Mouse (Mus musculus) frontal cortex, postnatal 25 days (tissue): Measurements from ENCODE around the gene Phldb1.

ENCODE experiments used
- DNase-seq, 2 experiments: peaks; one replicate each; pipeline ENCODE4 v3.0.0; 2022; ENCODE audit warnings: low spot score in 2 of 2

The Phldb1 gene

GRCm38 (mm10) chr9:44726431-44727146 lies 8.4 kb downstream of the Phldb1 start:
- no peak for DNase-seq

- no peak for DNase-seq
Observed at GRCm38 (mm10) chr9:44724665-44725064, 10.3 kb downstream of the Phldb1 start.

GRCm38 (mm10) chr9:44724223-44724622 lies 10.8 kb downstream of the Phldb1 start:
- DNase-seq = no peak

- no peak for DNase-seq
Observed at GRCm38 (mm10) chr9:44723521-44724041, 11.4 kb downstream of the Phldb1 start.

GRCm38 (mm10) chr9:44723008-44723407 lies 12.0 kb downstream of the Phldb1 start:
- DNase-seq = no peak

GRCm38 (mm10) chr9:44722575-44722974 lies 12.4 kb downstream of the Phldb1 start:
- no peak for DNase-seq

- DNase-seq = no peak
Observed at GRCm38 (mm10) chr9:44721877-44722186, 13.2 kb downstream of the Phldb1 start.

GRCm38 (mm10) chr9:44721154-44721876 lies 13.7 kb downstream of the Phldb1 start:
- DNase-seq = peak in 1 of 2 experiments; percentile 66

GRCm38 (mm10) chr9:44720358-44721153 lies 14.4 kb downstream of the Phldb1 start:
- no peak for DNase-seq

GRCm38 (mm10) chr9:44719632-44720357 lies 15.2 kb downstream of the Phldb1 start:
- DNase-seq = no peak

- DNase-seq = no peak
Observed at GRCm38 (mm10) chr9:44718937-44719631, 15.9 kb downstream of the Phldb1 start.

GRCm38 (mm10) chr9:44717822-44718242 lies 17.2 kb downstream of the Phldb1 start:
- DNase-seq = no peak

GRCm38 (mm10) chr9:44716997-44717821 lies 17.8 kb downstream of the Phldb1 start:
- DNase-seq = no peak

GRCm38 (mm10) chr9:44715705-44716362 lies 19.2 kb downstream of the Phldb1 start:
- no peak for DNase-seq

GRCm38 (mm10) chr9:44715109-44715508 lies 19.9 kb downstream of the Phldb1 start:
- DNase-seq = no peak

- DNase-seq = no peak
Observed at GRCm38 (mm10) chr9:44713574-44713973, 21.4 kb downstream of the Phldb1 start.

- no peak for DNase-seq
Observed at GRCm38 (mm10) chr9:44713080-44713479, 21.9 kb downstream of the Phldb1 start.

- no peak for DNase-seq
Observed at GRCm38 (mm10) chr9:44711602-44712001, 23.4 kb downstream of the Phldb1 start.

- no peak for DNase-seq
Observed at GRCm38 (mm10) chr9:44710213-44710612, 24.8 kb downstream of the Phldb1 start.

GRCm38 (mm10) chr9:44709600-44709999 lies 25.4 kb downstream of the Phldb1 start:
- DNase-seq = no peak
